ENCODE assay signal across 7 mouse cellular contexts in genomic region chr7:70356691-70357515, GRCm38 (mm10). TPM values are rescaled to one million over a fixed set of nuclear protein-coding genes. Genes with fewer than 3 reads are reported as not detected.
DNase-seq lines count a peak whose midpoint lies in the region; ATAC-seq and TF ChIP-seq lines count a peak whose summit lies in the region.

No protein-coding gene starts in this region.

- H3K4me2 ChIP-seq in heart, embryonic 16.5 days (ENCODE audit: low read depth, low read length): peak overlapping the region; percentile 88
- H3K4me2 ChIP-seq in liver, embryonic 11.5 days: peak overlapping the region; percentile 68
- peak overlapping the region; percentile 72 for H3K4me2 ChIP-seq in stomach, postnatal 0 days (replicated peaks; ENCODE audit: low read depth)

- peaks cover 36% of the 10 kb centered on the region for H3K27me3 ChIP-seq in heart, embryonic 16.5 days (ENCODE audit: control insufficient read depth, insufficient read depth, low read length)
- H3K27me3 ChIP-seq in liver, embryonic 11.5 days (replicated peaks; ENCODE audit: control insufficient read depth, insufficient read depth, low read length): peaks cover 64% of the 10 kb centered on the region
- H3K27me3 ChIP-seq in stomach, postnatal 0 days (ENCODE audit: control insufficient read depth, insufficient read depth, low read length): no peaks in the 10 kb centered on the region

- TF ChIP-seq EP300 in stomach, postnatal 0 days (optimal IDR thresholded peaks at IDR 0.05): no peak

- H3K27ac ChIP-seq in heart, embryonic 16.5 days (ENCODE audit: low read length): no peak overlapping the region; the same call in 1 of the 2 replicates
- peak overlapping the region; percentile 99 for H3K27ac ChIP-seq in liver, embryonic 11.5 days (ENCODE audit: low read depth, low read length)
- peak overlapping the region; percentile 99 for H3K27ac ChIP-seq in stomach, postnatal 0 days (replicated peaks)

- H3K9me3 ChIP-seq in heart, embryonic 16.5 days (replicated peaks; ENCODE audit: control insufficient read depth, low read length): no peaks in the 10 kb centered on the region
- H3K9me3 ChIP-seq in liver, embryonic 11.5 days (ENCODE audit: control insufficient read depth, low read length): no peaks in the 10 kb centered on the region
- H3K9me3 ChIP-seq in stomach, postnatal 0 days (ENCODE audit: control insufficient read depth, low read length): no peaks in the 10 kb centered on the region

- intact Hi-C loops in left cerebral cortex, postnatal 14 days (cut with DNase I): loop anchor here (10.0 kb wide), 2 partner anchors 362 to 1028 kb away; no protein-coding TSS in a partner anchor

- TF ChIP-seq CTCF in stomach, postnatal 0 days (IDR thresholded peaks at IDR 0.05; ENCODE audit: low read depth): no peak

- no peaks in the 10 kb centered on the region for H3K36me3 ChIP-seq in heart, embryonic 16.5 days (ENCODE audit: control insufficient read depth, insufficient read depth)
- H3K36me3 ChIP-seq in liver, embryonic 11.5 days (ENCODE audit: control insufficient read depth, insufficient read depth, low read length): no peaks in the 10 kb centered on the region
- no peaks in the 10 kb centered on the region; the same call in 1 of the 2 replicates for H3K36me3 ChIP-seq in stomach, postnatal 0 days (ENCODE audit: control insufficient read depth, insufficient read depth, low read length)

- peak; percentile 5 for DNase-seq in right cerebral cortex, postnatal 25 days
- no peak for DNase-seq in right cerebral cortex, postnatal 4 days
- no peak for DNase-seq in liver, embryonic 11.5 days (ENCODE audit: low spot score)
- no peak for DNase-seq in stomach, postnatal 0 days (ENCODE audit: low spot score)
- no peak for DNase-seq in natural killer cell, adult 2 months (ENCODE audit: low spot score in 2 of 2)
- DNase-seq in left cerebral cortex, postnatal 14 days (ENCODE audit: low spot score in 2 of 2): no peak

- peak overlapping the region; percentile 65 for H3K4me3 ChIP-seq in heart, embryonic 16.5 days (ENCODE audit: low read length)
- peak overlapping the region; percentile 71 for H3K4me3 ChIP-seq in liver, embryonic 11.5 days (ENCODE audit: low read depth, low read length)
- H3K4me3 ChIP-seq in stomach, postnatal 0 days (ENCODE audit: low read depth, low read length): peak overlapping the region; percentile 62

- whole genome bisulfite sequencing in heart, embryonic 16.5 days: 47% methylated on average over 3 of the region's 3 CpGs
- WGBS in liver, embryonic 11.5 days: 34% methylated on average over 3 of the region's 3 CpGs
- 22% methylated on average over 3 of the region's 3 CpGs for WGBS in stomach, postnatal 0 days

- no peaks in the 10 kb centered on the region; the same call in 1 of the 2 replicates for H3K4me1 ChIP-seq in heart, embryonic 16.5 days (ENCODE audit: control insufficient read depth, insufficient read depth, low read length)
- peaks cover 4% of the 10 kb centered on the region; the same call in 1 of the 2 replicates for H3K4me1 ChIP-seq in liver, embryonic 11.5 days (replicated peaks; ENCODE audit: control insufficient read depth, insufficient read depth, low read length)
- no peaks in the 10 kb centered on the region; the same call in 1 of the 2 replicates for H3K4me1 ChIP-seq in stomach, postnatal 0 days (replicated peaks; ENCODE audit: control insufficient read depth, insufficient read depth)

- H3K9ac ChIP-seq in heart, embryonic 16.5 days (ENCODE audit: low read length): peak overlapping the region; percentile 83
- peak overlapping the region; percentile 90 for H3K9ac ChIP-seq in liver, embryonic 11.5 days (ENCODE audit: low read depth, low read length)
- peak overlapping the region; percentile 97 for H3K9ac ChIP-seq in stomach, postnatal 0 days (ENCODE audit: low read length)

- ATAC-seq in heart, embryonic 16.5 days (replicated peaks; ENCODE audit: extremely low read depth, insufficient read depth, low FRiP score): no peak
- ATAC-seq in liver, embryonic 11.5 days (replicated peaks; ENCODE audit: low FRiP score): no peak
- ATAC-seq in stomach, postnatal 0 days (ENCODE audit: low FRiP score, low TSS enrichment): no peak

RNA-seq across cellular contexts. Expression of gene Nr2f2, which starts 9.6 kb away (rescaled TPM):
- polyA plus RNA-seq in heart, embryonic 16.5 days (2015; fragmentation: Nextera tagmentation; extraction: Ambion mirVana): 15.4 and 20.0 TPM in 2 replicates
- 49.6 and 49.7 TPM in 2 replicates for polyA plus RNA-seq in liver, embryonic 11.5 days (2014; fragmentation: Nextera tagmentation; extraction: Ambion mirVana)
- 52.8 and 53.9 TPM in 2 replicates for polyA plus RNA-seq in stomach, postnatal 0 days (2015; fragmentation: Nextera tagmentation; extraction: Ambion mirVana)
- total RNA-seq in left cerebral cortex, postnatal 14 days (2021): 10 to 100 TPM; 36.7 to 46.6 TPM
